Mouse (Mus musculus): ENCODE measurements around the gene D430019H16Rik. TPM values are rescaled to one million over a fixed set of nuclear protein-coding genes. Genes with fewer than 3 reads are reported as not detected.

Gene D430019H16Rik
- polyA plus RNA-seq, 1 experiment from 2014 or later = 7.9 TPM

DNA sequence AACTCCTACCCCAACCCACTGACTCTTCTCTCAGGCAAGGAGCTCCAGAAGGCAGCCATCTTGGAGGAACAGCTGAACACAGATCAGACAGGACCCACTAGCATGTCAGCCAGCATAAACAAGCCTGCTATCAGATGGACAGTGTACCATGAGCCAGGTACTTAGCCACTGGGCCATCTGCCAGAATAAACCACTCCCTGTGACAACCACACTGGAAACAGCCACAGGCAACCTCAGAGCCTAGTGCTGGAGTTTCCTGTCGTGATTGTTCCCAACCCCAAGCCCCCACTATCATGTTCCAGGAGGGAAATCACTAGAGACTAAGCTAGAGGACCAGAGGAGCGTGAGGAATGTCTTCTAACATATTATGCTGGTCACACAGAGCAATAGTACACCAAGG, 70.1 kb downstream of the D430019H16Rik start:
- no peak overlapping the region for H3K4me3 ChIP-seq (replicated peaks)
- 68% methylated on average over 2 of the region's 2 CpGs for WGBS
- H3K4me1 ChIP-seq = peaks cover 6% of the 10 kb centered on the region; the same call in 1 of the 2 replicates
- no peak overlapping the region for H3K9ac ChIP-seq
- no peaks in the 10 kb centered on the region for H3K36me3 ChIP-seq (replicated peaks)
- H3K4me2 ChIP-seq = no peak overlapping the region
- H3K27me3 ChIP-seq = no peaks in the 10 kb centered on the region
- 0 out of 2 replicates have a peak, but pooled peaks cover 4% of the 10 kb centered on the region for H3K9me3 ChIP-seq
- H3K27ac ChIP-seq = no peak overlapping the region
- ATAC-seq (ENCODE audit: low FRiP score) = no peak

DNA sequence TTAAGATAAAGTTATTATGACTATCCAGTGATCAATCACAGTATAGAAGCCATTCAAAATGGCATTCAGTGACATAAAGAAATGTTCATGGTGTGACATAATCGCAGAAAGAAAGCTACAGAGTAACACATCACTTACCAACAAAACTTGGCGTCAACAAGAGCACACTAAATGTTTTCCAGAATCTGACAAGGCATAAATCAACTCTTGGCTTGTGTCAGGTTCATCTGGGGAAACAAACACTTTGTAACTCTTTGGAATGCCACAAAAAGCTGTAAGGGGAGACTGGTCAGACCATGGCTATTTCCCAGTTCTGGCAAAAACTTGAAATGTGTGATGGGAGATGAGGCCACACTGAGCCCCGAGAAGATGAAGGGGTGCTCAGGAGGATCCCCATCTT, 72.5 kb downstream of the D430019H16Rik start:
- ATAC-seq (ENCODE audit: low FRiP score) = no peak
- 91% methylated on average over 3 of the region's 3 CpGs for WGBS
- no peak overlapping the region for H3K9ac ChIP-seq
- no peak overlapping the region for H3K27ac ChIP-seq
- H3K4me2 ChIP-seq = no peak overlapping the region
- no peaks in the 10 kb centered on the region for H3K27me3 ChIP-seq
- no peaks in the 10 kb centered on the region for H3K4me1 ChIP-seq
- H3K9me3 ChIP-seq = 0 out of 2 replicates have a peak, but pooled peaks cover 4% of the 10 kb centered on the region
- H3K4me3 ChIP-seq (replicated peaks) = no peak overlapping the region
- H3K36me3 ChIP-seq (replicated peaks) = no peaks in the 10 kb centered on the region

DNA sequence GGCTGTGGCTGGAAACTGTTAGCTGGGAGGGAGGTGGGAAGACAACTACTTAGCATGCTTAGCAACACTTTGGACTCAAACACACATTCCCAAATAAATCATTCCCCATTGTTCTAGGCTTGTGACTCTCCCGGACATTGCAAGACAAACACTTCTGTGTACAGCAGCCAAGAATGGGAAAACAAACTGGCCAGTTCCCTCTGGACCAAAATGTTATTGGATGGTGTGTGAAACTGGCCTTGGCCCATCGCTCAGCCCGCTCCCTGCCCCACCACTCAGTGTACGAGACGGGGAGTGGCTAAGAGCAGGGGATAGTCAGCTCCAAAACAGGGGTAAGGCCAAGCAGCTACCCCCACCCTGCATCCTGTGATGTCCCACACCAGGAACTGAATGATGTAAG, 73.2 kb downstream of the D430019H16Rik start:
- Histone ChIP-seq H3K9ac (no peak overlapping the region), H3K4me2 (no peak overlapping the region), H3K4me1 (peaks cover 4% of the 10 kb centered on the region; the same call in 1 of the 2 replicates), H3K27ac (no peak overlapping the region), H3K4me3 (replicated peaks) (no peak overlapping the region), H3K9me3 (0 out of 2 replicates have a peak, but pooled peaks cover 4% of the 10 kb centered on the region), H3K36me3 (replicated peaks) (no peaks in the 10 kb centered on the region), H3K27me3 (no peaks in the 10 kb centered on the region)
- ATAC-seq (ENCODE audit: low FRiP score) = no peak
- WGBS = 82% methylated on average over 5 of the region's 5 CpGs

DNA sequence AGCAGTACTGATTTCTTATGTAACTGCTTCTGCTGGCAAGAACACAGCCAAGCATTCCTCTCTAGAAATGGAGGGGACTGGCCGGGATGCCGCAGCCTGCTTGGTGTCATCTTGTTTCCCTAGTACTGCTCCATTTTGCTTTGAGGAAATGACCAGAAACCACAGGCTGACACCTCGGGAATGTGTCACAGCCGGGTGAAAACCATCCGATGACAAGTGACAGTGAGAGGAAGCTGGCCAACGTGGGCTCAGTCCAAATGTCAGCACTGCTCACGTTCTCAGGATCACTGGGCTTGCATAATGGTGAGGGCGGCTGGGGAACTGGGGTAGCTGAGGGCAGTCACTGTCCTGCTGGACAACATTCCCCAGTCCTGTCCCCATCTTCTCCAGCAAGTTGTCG, 75.9 kb downstream of the D430019H16Rik start:
- H3K27ac ChIP-seq = no peak overlapping the region
- no peak overlapping the region for H3K9ac ChIP-seq
- no peaks in the 10 kb centered on the region for H3K36me3 ChIP-seq (replicated peaks)
- no peak for ATAC-seq (ENCODE audit: low FRiP score)
- H3K4me2 ChIP-seq = no peak overlapping the region
- no peaks in the 10 kb centered on the region for H3K27me3 ChIP-seq
- H3K4me1 ChIP-seq = peaks cover 6% of the 10 kb centered on the region; the same call in 1 of the 2 replicates
- no peak overlapping the region for H3K4me3 ChIP-seq (replicated peaks)
- no peaks in the 10 kb centered on the region for H3K9me3 ChIP-seq
- 72% methylated on average over 9 of the region's 9 CpGs for WGBS

DNA sequence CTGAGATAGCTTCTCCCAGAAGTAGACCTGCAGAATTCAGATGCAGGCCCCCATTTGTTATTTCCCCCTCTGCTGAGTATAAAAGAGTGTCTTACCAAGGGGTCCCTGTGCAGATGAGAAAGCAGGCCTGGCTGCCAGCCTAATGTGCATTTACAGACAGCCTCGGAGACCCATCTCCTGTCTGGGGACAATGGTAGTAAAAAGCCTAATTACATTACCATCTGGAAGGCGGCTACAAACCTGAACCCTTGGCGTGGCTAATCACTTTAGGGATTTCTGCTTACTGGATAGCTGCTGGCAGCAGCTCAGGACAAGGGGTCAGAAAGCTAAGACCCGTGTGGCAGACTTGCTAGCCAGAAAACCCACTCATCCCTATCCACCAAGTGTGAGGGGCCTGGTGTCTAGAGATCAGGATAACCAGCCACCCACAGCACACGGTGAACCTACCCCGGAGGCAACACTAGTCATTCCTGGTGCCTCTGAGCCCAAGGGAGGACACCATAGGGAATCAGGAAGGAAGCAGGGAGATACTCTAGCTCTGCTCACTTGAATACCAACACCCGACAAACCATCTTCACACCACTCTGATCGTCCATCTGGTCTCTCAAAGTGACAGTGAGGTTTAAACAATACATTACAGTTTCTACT, 78.2 kb downstream of the D430019H16Rik start:
- Histone ChIP-seq H3K27me3 (no peaks in the 10 kb centered on the region), H3K4me2 (no peak overlapping the region), H3K9me3 (no peaks in the 10 kb centered on the region), H3K27ac (no peak overlapping the region), H3K4me3 (replicated peaks) (no peak overlapping the region), H3K9ac (no peak overlapping the region), H3K36me3 (replicated peaks) (no peaks in the 10 kb centered on the region), H3K4me1 (peaks cover 6% of the 10 kb centered on the region; the same call in 1 of the 2 replicates)
- no peak for ATAC-seq (ENCODE audit: low FRiP score)
- 58% methylated on average over 8 of the region's 8 CpGs for WGBS

DNA sequence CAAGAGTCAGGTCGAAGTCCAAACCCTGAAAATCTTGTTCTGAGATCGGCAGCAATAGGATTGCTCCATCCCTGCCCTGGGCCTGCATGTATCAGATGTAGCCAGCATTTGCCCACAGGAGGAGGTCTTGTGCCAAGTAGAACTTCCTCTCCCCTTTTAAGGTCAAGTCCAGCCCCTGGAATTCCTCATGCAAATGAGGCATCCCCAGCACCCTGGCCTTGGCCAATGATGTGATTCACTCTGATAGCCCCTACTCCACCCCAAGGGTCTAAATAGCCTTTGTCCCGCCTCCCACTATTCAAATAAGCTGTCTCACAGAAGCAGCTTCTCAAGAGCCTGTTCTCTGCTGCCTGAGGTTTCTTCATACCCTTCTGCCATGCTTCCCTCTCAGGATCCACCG, 81.2 kb downstream of the D430019H16Rik start:
- Histone ChIP-seq H3K4me1 (peaks cover 6% of the 10 kb centered on the region; the same call in 1 of the 2 replicates), H3K9ac (no peak overlapping the region), H3K4me3 (replicated peaks) (no peak overlapping the region), H3K9me3 (no peaks in the 10 kb centered on the region), H3K36me3 (replicated peaks) (no peaks in the 10 kb centered on the region), H3K27ac (no peak overlapping the region), H3K4me2 (no peak overlapping the region), H3K27me3 (no peaks in the 10 kb centered on the region)
- 89% methylated on average over 4 of the region's 4 CpGs for WGBS
- no peak for ATAC-seq (ENCODE audit: low FRiP score)

DNA sequence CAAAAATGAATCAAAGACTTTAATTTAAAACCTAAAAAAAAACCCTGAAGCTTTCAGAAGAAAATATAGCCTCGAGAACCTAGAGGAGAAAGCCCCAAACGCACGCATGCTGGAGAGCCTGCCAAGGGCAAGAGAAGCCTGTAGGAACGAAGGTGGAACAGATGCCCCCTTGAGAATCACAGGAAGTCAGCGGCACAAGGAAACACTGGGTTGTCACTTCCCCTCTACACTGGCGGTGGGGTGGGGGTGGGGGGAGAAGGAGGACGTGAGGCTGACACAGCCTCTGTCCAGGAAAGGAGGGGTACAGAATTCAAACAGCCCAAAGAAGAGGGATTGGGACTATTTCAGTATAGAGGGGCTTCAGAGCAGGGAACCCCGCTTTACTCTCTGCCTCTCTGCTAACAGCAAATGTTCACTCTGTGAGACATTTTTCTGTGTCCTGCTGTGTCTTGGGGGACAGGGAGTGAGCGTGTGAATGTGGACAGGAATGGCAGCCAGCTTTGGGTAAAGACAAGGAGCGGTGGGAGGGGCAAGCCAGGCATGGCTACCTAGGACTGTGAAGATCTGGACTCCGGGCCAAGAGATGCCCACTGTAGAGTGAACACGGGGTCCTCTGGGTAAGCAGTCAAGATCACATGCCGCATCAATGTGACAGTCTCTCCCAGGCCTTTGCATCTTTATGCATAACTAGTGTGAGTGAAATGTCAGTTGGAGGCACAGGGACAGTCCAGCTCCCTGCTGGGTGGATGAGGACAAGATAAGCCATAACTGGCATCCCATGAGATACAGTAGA, 82.5 kb downstream of the D430019H16Rik start:
- Histone ChIP-seq H3K36me3 (replicated peaks) (no peaks in the 10 kb centered on the region), H3K27ac (no peak overlapping the region), H3K4me1 (peaks cover 6% of the 10 kb centered on the region; the same call in 1 of the 2 replicates), H3K9ac (no peak overlapping the region), H3K27me3 (no peaks in the 10 kb centered on the region), H3K4me2 (no peak overlapping the region), H3K4me3 (replicated peaks) (no peak overlapping the region), H3K9me3 (no peaks in the 10 kb centered on the region)
- 85% methylated on average over 13 of the region's 13 CpGs for WGBS
- no peak for ATAC-seq (ENCODE audit: low FRiP score)

DNA sequence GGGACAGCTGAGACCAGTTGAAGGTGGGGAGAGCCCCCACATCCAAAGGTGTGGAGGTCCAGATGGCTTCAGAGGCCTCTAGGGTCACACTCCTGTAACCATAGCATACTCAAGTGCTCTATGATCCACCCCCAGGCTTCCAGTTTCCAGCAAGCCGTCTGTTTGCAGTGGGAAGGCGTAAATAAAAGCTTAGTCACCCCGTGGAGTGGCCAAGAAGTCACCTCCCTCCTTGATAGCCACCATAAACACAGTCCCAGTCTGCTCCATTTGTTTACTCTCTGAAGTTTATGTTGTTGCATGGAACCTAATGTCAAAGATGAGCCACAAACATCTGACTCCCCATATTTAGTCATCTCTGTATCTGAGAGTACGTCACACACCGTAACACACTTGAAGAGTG, 83.5 kb downstream of the D430019H16Rik start:
- no peaks in the 10 kb centered on the region for H3K36me3 ChIP-seq (replicated peaks)
- no peak overlapping the region for H3K4me2 ChIP-seq
- no peak overlapping the region for H3K9ac ChIP-seq
- WGBS = 80% methylated on average over 5 of the region's 5 CpGs
- H3K27me3 ChIP-seq = no peaks in the 10 kb centered on the region
- ATAC-seq (ENCODE audit: low FRiP score) = no peak
- no peak overlapping the region for H3K4me3 ChIP-seq (replicated peaks)
- no peak overlapping the region for H3K27ac ChIP-seq
- no peaks in the 10 kb centered on the region for H3K4me1 ChIP-seq
- no peaks in the 10 kb centered on the region for H3K9me3 ChIP-seq

DNA sequence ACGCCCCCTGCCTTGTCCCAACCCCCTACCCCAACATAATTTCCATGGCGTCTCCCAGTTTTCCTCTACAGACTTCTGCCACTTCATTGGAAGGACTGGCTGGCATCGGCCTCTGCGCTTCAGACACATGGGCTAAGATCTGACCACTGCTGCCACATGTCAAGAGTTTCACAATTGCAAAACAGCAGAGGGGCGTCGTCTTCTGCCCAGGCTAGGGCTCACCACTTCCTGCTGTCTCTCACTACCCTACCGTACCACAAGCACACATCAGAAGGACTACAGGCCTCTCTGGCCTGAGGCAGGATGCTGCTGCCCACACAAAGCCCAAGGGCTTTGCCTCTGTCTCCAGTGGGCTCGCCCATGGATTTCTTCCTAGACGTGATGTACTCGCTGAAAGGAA, 86.0 kb downstream of the D430019H16Rik start:
- Histone ChIP-seq H3K4me1 (no peaks in the 10 kb centered on the region), H3K27me3 (no peaks in the 10 kb centered on the region), H3K4me2 (no peak overlapping the region), H3K9ac (no peak overlapping the region), H3K27ac (no peak overlapping the region), H3K9me3 (no peaks in the 10 kb centered on the region), H3K36me3 (replicated peaks) (no peaks in the 10 kb centered on the region), H3K4me3 (replicated peaks) (no peak overlapping the region)
- no peak for ATAC-seq (ENCODE audit: low FRiP score)
- 93% methylated on average over 10 of the region's 10 CpGs for WGBS

DNA sequence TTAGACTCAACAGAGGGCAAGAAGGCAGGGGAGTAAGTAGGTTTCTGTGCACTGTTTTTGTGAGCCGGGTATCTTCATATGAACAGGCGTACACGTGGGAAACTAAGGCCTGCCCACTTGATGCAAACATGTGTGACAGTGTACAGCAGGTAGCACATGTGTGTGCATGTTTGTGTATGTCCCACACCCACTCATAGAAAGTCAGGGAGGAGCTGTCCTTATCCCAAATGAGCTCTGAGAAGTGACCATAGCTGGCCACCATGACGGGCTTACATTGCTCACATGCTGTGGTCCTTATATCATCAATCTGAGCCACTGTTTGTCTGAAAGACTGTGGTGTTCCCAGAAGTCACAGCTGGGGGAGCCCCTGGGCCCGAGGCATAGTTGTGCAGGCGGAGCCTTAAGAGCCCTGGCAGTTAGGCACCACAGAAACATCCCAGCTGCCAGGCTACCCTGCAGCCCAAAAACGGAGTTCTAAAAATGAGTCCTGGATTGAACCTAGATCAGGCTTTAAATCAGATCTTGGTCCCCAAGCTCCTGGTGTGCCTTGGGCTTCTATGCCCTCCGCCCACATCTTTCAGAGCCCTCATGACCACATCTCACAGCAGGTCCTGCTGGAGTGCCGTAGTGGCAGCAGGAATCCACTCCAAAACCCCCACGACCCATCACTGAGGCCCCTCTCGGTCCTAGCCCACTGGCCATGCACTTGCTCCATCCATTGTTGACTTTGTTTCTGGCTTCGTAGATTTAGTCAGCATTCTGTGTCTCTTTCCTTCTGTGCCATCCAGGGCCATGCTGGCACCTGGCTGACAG, 88.1 kb downstream of the D430019H16Rik start:
- 0 out of 2 replicates have a peak, but pooled peaks cover 3% of the 10 kb centered on the region for H3K27me3 ChIP-seq
- no peaks in the 10 kb centered on the region for H3K9me3 ChIP-seq
- peaks cover 10% of the 10 kb centered on the region for H3K4me1 ChIP-seq
- no peak overlapping the region for H3K27ac ChIP-seq
- no peak overlapping the region for H3K9ac ChIP-seq
- no peaks in the 10 kb centered on the region for H3K36me3 ChIP-seq (replicated peaks)
- no peak overlapping the region for H3K4me3 ChIP-seq (replicated peaks)
- 78% methylated on average over 12 of the region's 12 CpGs for WGBS
- no peak overlapping the region for H3K4me2 ChIP-seq
- ATAC-seq (ENCODE audit: low FRiP score) = no peak

DNA sequence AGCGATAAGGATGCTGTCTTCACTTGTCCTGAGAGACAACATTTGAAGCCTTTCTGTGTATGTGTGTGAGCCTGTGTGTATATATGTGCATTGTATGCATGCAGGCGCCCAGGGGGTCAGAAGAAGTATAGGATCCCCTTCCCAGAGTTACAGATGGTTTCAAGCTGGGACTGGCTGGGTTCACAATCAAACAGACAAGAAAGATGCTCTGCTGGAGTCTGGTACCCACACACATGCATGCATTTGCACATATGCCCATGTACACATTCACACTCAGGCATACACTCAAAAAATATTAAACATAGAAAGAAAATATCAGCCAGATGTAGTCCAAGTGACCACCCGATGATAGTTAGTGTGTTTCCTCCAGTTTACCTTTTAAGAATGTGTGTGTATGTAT, 88.9 kb downstream of the D430019H16Rik start:
- Histone ChIP-seq H3K9ac (no peak overlapping the region), H3K36me3 (replicated peaks) (no peaks in the 10 kb centered on the region), H3K4me3 (replicated peaks) (no peak overlapping the region), H3K27me3 (0 out of 2 replicates have a peak, but pooled peaks cover 10% of the 10 kb centered on the region), H3K9me3 (no peaks in the 10 kb centered on the region), H3K27ac (no peak overlapping the region), H3K4me2 (no peak overlapping the region), H3K4me1 (peaks cover 10% of the 10 kb centered on the region)
- 80% methylated on average over 3 of the region's 3 CpGs for WGBS
- ATAC-seq (ENCODE audit: low FRiP score) = no peak
